Mouse (Mus musculus) telencephalon, adult 2 months (tissue): ENCODE data around the gene Vmn2r40.
"Not testable (repeated sequence)": the region's sequence is repeated elsewhere in the genome, so short reads cannot be mapped to it uniquely, and the experiment has no call there.

Experiments
- DNase-seq: peaks from one replicate; pipeline ENCODE4 v3.0.0-alpha.2; 2011; ENCODE audit warnings: low read depth, low spot score

Gene Vmn2r40

DNA sequence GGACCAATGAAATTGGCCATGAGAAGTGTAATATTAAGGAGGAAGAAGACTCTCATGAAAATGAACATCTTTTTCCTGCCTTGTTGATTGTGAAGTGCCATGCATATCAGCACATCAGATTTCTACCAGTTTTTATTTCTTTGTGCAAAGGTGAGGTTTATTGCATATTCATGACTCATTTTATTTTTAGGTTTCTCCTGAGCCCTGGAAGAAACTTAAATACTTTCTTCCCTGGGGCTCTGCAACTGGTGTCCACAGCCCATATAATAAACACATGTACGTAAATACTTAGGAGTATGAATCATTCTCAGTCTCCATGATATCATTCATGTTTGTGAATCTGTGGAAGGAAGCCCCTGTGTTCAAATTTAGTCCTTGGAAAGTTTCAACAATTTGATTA lies at the start of gene Vmn2r40:
Gene Vmn2r40 (minus strand): TSS at position 101 of the 400 bp plus-strand sequence.
- DNase-seq = not testable (repeated sequence)
